Mouse (Mus musculus) limb, embryonic 15.5 days (tissue): Measurements from ENCODE around the gene Wfdc6a. TPM values are rescaled to one million over a fixed set of nuclear protein-coding genes. Genes with fewer than 3 reads are reported as not detected.

Source experiments
- ATAC-seq: fragments of 200-750 bp; cut with Nextera tagmentation; 2 replicates; pipeline ENCODE4 v1.8.0; 2017; ENCODE audit warnings: low read depth, moderate TSS enrichment; ENCODE audit not compliant: insufficient number of reproducible peaks, low FRiP score, low TSS enrichment
- H3K27ac ChIP-seq: fragments of 300-500 bp; sonication (generic); 2 replicates; pipeline ENCODE4 v1.5.1; 2015; ENCODE audit warnings: moderate library complexity, mild to moderate bottlenecking, inconsistent platforms
- H3K27me3 ChIP-seq: fragments of 300-500 bp; sonication (generic); 2 replicates; pipeline ENCODE4 v1.6.1; 2015; ENCODE audit warnings: inconsistent platforms
- H3K36me3 ChIP-seq: fragments of 300-500 bp; sonication (generic); 2 replicates; pipeline ENCODE4 v1.6.1; 2015; ENCODE audit warnings: inconsistent platforms
- H3K4me1 ChIP-seq: fragments of 300-500 bp; sonication (generic); 2 replicates; pipeline ENCODE4 v1.6.1; 2015; ENCODE audit warnings: inconsistent platforms
- H3K4me2 ChIP-seq: fragments of 300-500 bp; sonication (generic); 2 replicates; pipeline ENCODE4 v1.6.1; 2015; ENCODE audit warnings: mild to moderate bottlenecking, inconsistent platforms
- H3K4me3 ChIP-seq: fragments of 300-500 bp; sonication (generic); 2 replicates; pipeline ENCODE4 v1.5.1; 2015; ENCODE audit warnings: mild to moderate bottlenecking, inconsistent platforms
- H3K9ac ChIP-seq: fragments of 300-500 bp; sonication (generic); 2 replicates; pipeline ENCODE4 v1.6.1; 2015; ENCODE audit warnings: inconsistent platforms
- H3K9me3 ChIP-seq: fragments of 300-500 bp; sonication (generic); 2 replicates; pipeline ENCODE4 v1.6.1; 2016; ENCODE audit warnings: inconsistent platforms
- WGBS: fragments of 180-500 bp; shearing (Covaris S2); methylation state at CpG from one replicate; pipeline ENCODE4 v1.1.7; 2015; 5-methylcytosine and 5-hydroxymethylcytosine counted together
- polyA plus RNA-seq: library from polyadenylated mRNA; unstranded; fragments of >200 nt; fragmentation: Nextera tagmentation; extraction: Ambion mirVana; gene quantifications from 2 replicates; pipeline ENCODE4 v1.2.1, GENCODE M21; 2015

The Wfdc6a gene
- polyA plus RNA-seq, 1 experiment from 2014 or later: 0.19 TPM

GRCm38 (mm10) chr2:164549963-164550894, 35.0 kb downstream of the Wfdc6a start:
- H3K27me3 ChIP-seq: peaks cover 10% of the 10 kb centered on the region; the same call in 1 of the 2 replicates
- no peak for ATAC-seq
- H3K27ac ChIP-seq: no peak overlapping the region
- H3K9ac ChIP-seq: no peak overlapping the region
- H3K4me1 ChIP-seq: peaks cover 5% of the 10 kb centered on the region; the same call in 1 of the 2 replicates
- WGBS: 18% methylated on average over 10 of the region's 10 CpGs
- H3K4me2 ChIP-seq: no peak overlapping the region
- H3K36me3 ChIP-seq: no peaks in the 10 kb centered on the region
- no peak overlapping the region for H3K4me3 ChIP-seq
- H3K9me3 ChIP-seq: no peaks in the 10 kb centered on the region

- no peak for ATAC-seq
- 37% methylated on average over 4 of the region's 4 CpGs for WGBS
- Histone ChIP-seq H3K4me2 (no peak overlapping the region), H3K9me3 (no peaks in the 10 kb centered on the region), H3K9ac (no peak overlapping the region), H3K27ac (no peak overlapping the region), H3K27me3 (peaks cover 10% of the 10 kb centered on the region; the same call in 1 of the 2 replicates), H3K4me1 (peaks cover 5% of the 10 kb centered on the region; the same call in 1 of the 2 replicates), H3K36me3 (no peaks in the 10 kb centered on the region), H3K4me3 (no peak overlapping the region)
Observed at GRCm38 (mm10) chr2:164549338-164549737, 35.9 kb downstream of the Wfdc6a start.

GRCm38 (mm10) chr2:164544454-164545097, 40.7 kb downstream of the Wfdc6a start:
- WGBS: 42% methylated on average over 5 of the region's 5 CpGs

GRCm38 (mm10) chr2:164543745-164544144, 41.5 kb downstream of the Wfdc6a start:
- H3K27me3 ChIP-seq: no peaks in the 10 kb centered on the region
- H3K9ac ChIP-seq: no peak overlapping the region
- H3K4me2 ChIP-seq: no peak overlapping the region
- no peaks in the 10 kb centered on the region for H3K9me3 ChIP-seq
- H3K36me3 ChIP-seq: no peaks in the 10 kb centered on the region
- WGBS: 50% methylated on average over 2 of the region's 2 CpGs
- peaks cover 3% of the 10 kb centered on the region; the same call in 1 of the 2 replicates for H3K4me1 ChIP-seq
- no peak overlapping the region for H3K4me3 ChIP-seq
- no peak for ATAC-seq
- no peak overlapping the region for H3K27ac ChIP-seq

More at GRCm38 (mm10) chr2:164544454-164545097, 40.7 kb downstream of the Wfdc6a start:
- Histone ChIP-seq H3K9ac (no peak overlapping the region), H3K4me1 (peaks cover 3% of the 10 kb centered on the region; the same call in 1 of the 2 replicates), H3K36me3 (no peaks in the 10 kb centered on the region), H3K27me3 (no peaks in the 10 kb centered on the region), H3K4me2 (no peak overlapping the region), H3K27ac (no peak overlapping the region), H3K4me3 (no peak overlapping the region), H3K9me3 (no peaks in the 10 kb centered on the region)
- ATAC-seq: no peak

- no peaks in the 10 kb centered on the region for H3K36me3 ChIP-seq
- H3K9me3 ChIP-seq: no peaks in the 10 kb centered on the region
- no peak overlapping the region for H3K4me2 ChIP-seq
- H3K4me1 ChIP-seq: peaks cover 3% of the 10 kb centered on the region; the same call in 1 of the 2 replicates
- WGBS: 82% methylated on average over 7 of the region's 7 CpGs
- H3K9ac ChIP-seq: no peak overlapping the region
- H3K27ac ChIP-seq: no peak overlapping the region
- no peak for ATAC-seq
- H3K27me3 ChIP-seq: no peaks in the 10 kb centered on the region
- no peak overlapping the region for H3K4me3 ChIP-seq
Observed at GRCm38 (mm10) chr2:164542598-164542997, 42.6 kb downstream of the Wfdc6a start.

DNA sequence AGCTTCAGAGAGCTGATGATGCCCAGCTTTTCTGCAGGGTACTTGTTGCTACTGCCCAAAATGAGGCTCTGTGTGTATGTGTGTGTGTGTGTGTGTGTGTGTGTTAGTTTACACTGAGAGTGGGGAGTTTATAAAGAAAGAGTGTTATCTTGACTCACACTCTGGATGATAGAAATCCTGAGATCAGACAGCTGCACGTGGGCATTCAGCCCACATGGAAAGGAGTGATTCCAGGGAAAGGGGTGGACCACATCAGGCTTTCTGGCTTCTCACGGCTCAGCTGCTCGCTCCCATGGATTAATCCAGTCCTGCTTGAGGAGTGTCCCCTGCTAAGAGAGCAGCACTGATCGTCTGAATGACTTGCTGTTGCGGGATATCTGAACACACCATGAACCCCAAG, 43.1 kb downstream of the Wfdc6a start:
- no peak overlapping the region for H3K9ac ChIP-seq
- H3K9me3 ChIP-seq: no peaks in the 10 kb centered on the region
- H3K4me1 ChIP-seq: peaks cover 3% of the 10 kb centered on the region; the same call in 1 of the 2 replicates
- no peaks in the 10 kb centered on the region for H3K27me3 ChIP-seq
- no peak overlapping the region for H3K27ac ChIP-seq
- WGBS: 73% methylated on average over 5 of the region's 5 CpGs
- no peaks in the 10 kb centered on the region for H3K36me3 ChIP-seq
- H3K4me3 ChIP-seq: no peak overlapping the region
- H3K4me2 ChIP-seq: no peak overlapping the region
- no peak for ATAC-seq

GRCm38 (mm10) chr2:164540652-164541427, 44.4 kb downstream of the Wfdc6a start:
- 0 out of 2 replicates have a peak, but pooled peaks have one; percentile 42 for ATAC-seq
- WGBS: 27% methylated on average over 8 of the region's 8 CpGs
- H3K9me3 ChIP-seq: no peaks in the 10 kb centered on the region
- H3K27me3 ChIP-seq: no peaks in the 10 kb centered on the region
- H3K27ac ChIP-seq: no peak overlapping the region
- H3K4me2 ChIP-seq: no peak overlapping the region
- no peak overlapping the region for H3K4me3 ChIP-seq
- H3K9ac ChIP-seq: no peak overlapping the region
- no peaks in the 10 kb centered on the region for H3K36me3 ChIP-seq
- peaks cover 3% of the 10 kb centered on the region; the same call in 1 of the 2 replicates for H3K4me1 ChIP-seq

- 70% methylated on average over 4 of the region's 4 CpGs for WGBS
- ATAC-seq: no peak
- Histone ChIP-seq H3K36me3 (no peaks in the 10 kb centered on the region), H3K4me1 (peaks cover 3% of the 10 kb centered on the region; the same call in 1 of the 2 replicates), H3K9me3 (no peaks in the 10 kb centered on the region), H3K27ac (no peak overlapping the region), H3K4me3 (no peak overlapping the region), H3K27me3 (no peaks in the 10 kb centered on the region), H3K9ac (no peak overlapping the region), H3K4me2 (no peak overlapping the region)
Observed at GRCm38 (mm10) chr2:164537003-164537402, 48.2 kb downstream of the Wfdc6a start.

DNA sequence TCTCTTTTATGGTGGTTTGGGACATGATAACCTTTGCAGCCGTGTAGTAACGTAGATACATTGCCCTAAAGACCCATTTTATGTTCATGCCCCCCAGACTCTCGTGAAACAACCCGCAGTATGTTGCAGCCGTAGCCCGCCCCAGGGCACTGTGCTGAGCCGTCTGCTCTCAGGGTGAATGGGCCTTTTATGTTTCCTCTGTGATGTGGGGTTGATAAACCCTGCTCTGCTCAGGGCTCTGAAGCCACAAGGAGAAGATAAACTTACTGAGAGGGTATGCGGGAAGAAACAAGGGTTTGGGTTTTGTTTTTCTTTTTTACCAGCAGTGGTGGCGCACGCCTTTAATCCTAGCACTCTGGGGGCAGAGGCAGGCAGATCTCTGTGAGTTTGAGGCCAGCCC, 50.9 kb downstream of the Wfdc6a start:
- Histone ChIP-seq H3K4me2 (no peak overlapping the region), H3K36me3 (no peaks in the 10 kb centered on the region), H3K27ac (no peak overlapping the region), H3K9ac (no peak overlapping the region), H3K4me3 (no peak overlapping the region), H3K9me3 (no peaks in the 10 kb centered on the region), H3K4me1 (no peaks in the 10 kb centered on the region; the same call in 1 of the 2 replicates), H3K27me3 (no peaks in the 10 kb centered on the region)
- ATAC-seq: no peak
- WGBS: 53% methylated on average over 10 of the region's 10 CpGs

DNA sequence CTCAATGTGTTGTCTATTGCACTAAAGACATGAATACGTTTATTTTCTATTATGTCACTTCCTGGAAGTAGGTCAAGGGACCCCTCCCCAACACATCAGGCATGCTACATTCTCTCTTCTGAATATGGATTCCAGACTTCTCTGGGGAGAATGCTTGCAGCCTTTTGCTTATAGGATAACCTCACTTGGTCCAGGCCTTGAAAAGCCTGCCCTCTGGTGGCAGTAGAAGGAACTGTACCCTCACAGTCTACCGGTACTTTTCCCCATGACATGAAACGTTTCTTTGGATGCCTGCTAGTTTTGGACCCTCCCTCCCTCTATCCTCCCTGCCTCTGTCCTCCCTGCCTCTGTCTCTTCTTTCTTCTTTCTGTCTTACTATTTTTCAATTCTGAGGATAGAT, 54.1 kb downstream of the Wfdc6a start:
- WGBS: 4% methylated on average over 3 of the region's 3 CpGs

More for the DNA sequence above, 54.1 kb downstream of the Wfdc6a start:
- Histone ChIP-seq H3K36me3 (no peaks in the 10 kb centered on the region), H3K9me3 (no peaks in the 10 kb centered on the region), H3K27me3 (no peaks in the 10 kb centered on the region), H3K27ac (0 out of 2 replicates have a peak overlapping the region, but pooled peaks have one; percentile 18), H3K9ac (no peak overlapping the region), H3K4me3 (no peak overlapping the region), H3K4me1 (no peaks in the 10 kb centered on the region; the same call in 1 of the 2 replicates), H3K4me2 (no peak overlapping the region)
- ATAC-seq: 0 out of 2 replicates have a peak, but pooled peaks have one; percentile 30
